Mouse (Mus musculus) midbrain, embryonic 16.5 days (tissue): ENCODE results near the gene Prkra. TPM values are rescaled to one million over a fixed set of nuclear protein-coding genes. Genes with fewer than 3 reads are reported as not detected.

Experiments used
- ATAC-seq: fragments of 200-750 bp; cut with Nextera tagmentation; 2 replicates; pipeline ENCODE4 v1.8.0; 2017; ENCODE audit warnings: moderate TSS enrichment
- H3K27ac ChIP-seq: fragments of 300-500 bp; sonication (generic); 2 replicates; pipeline ENCODE4 v1.5.1; 2014; ENCODE audit warnings: mild to moderate bottlenecking, low read length, mixed read lengths
- H3K27me3 ChIP-seq: fragments of 300-500 bp; sonication (generic); 2 replicates; pipeline ENCODE4 v1.6.1; 2014; ENCODE audit warnings: low read depth, low read length, mixed read lengths; ENCODE audit not compliant: control insufficient read depth, insufficient read depth
- H3K36me3 ChIP-seq: fragments of 300-500 bp; sonication (generic); 2 replicates; pipeline ENCODE4 v1.6.1; 2014; ENCODE audit warnings: mild to moderate bottlenecking, low read length, moderate library complexity, mixed read lengths; ENCODE audit not compliant: control insufficient read depth, insufficient read depth
- H3K4me1 ChIP-seq: fragments of 300-500 bp; sonication (generic); 2 replicates; pipeline ENCODE4 v1.6.1; 2014; ENCODE audit warnings: mild to moderate bottlenecking, low read length, mixed read lengths; ENCODE audit not compliant: control insufficient read depth, insufficient read depth
- H3K4me2 ChIP-seq: fragments of 300-500 bp; sonication (generic); 2 replicates; pipeline ENCODE4 v1.6.1; 2014; ENCODE audit warnings: mild to moderate bottlenecking, low read length, mixed read lengths
- H3K4me3 ChIP-seq: fragments of 300-500 bp; sonication (generic); 2 replicates; pipeline ENCODE4 v1.5.1; 2014; ENCODE audit warnings: low read depth, mild to moderate bottlenecking, low read length, moderate library complexity, mixed read lengths
- H3K9ac ChIP-seq: fragments of 300-500 bp; sonication (generic); 2 replicates; pipeline ENCODE4 v1.6.1; 2014; ENCODE audit warnings: low read depth, low read length, mixed read lengths
- H3K9me3 ChIP-seq: fragments of 300-500 bp; sonication (generic); replicated peaks from 2 replicates; pipeline ENCODE4 v1.6.1; 2014; ENCODE audit warnings: mild to moderate bottlenecking, low read length, mixed read lengths; ENCODE audit not compliant: control insufficient read depth, poor library complexity, severe bottlenecking
- WGBS: fragments of 180-500 bp; shearing (Covaris S2); extraction: QIAGEN DNeasy Blood & Tissue Kit; methylation state at CpG from one replicate; pipeline ENCODE4 v1.1.7; 2014; 5-methylcytosine and 5-hydroxymethylcytosine counted together
- polyA plus RNA-seq: library from polyadenylated mRNA; unstranded; fragments of >200 nt; fragmentation: Nextera tagmentation; extraction: Ambion mirVana; gene quantifications from 2 replicates; pipeline ENCODE4 v1.2.1, GENCODE M21; 2015

Prkra gene
- polyA plus RNA-seq, 1 experiment from 2014 or later: 119 TPM

- no peaks in the 10 kb centered on the region for H3K4me1 ChIP-seq
- WGBS: 88% methylated on average over 3 of the region's 3 CpGs
- no peaks in the 10 kb centered on the region for H3K9me3 ChIP-seq
- H3K27me3 ChIP-seq: no peaks in the 10 kb centered on the region
- no peak for ATAC-seq
- H3K9ac ChIP-seq: no peak overlapping the region
- H3K4me2 ChIP-seq: no peak overlapping the region
- no peak overlapping the region for H3K4me3 ChIP-seq
- no peaks in the 10 kb centered on the region for H3K36me3 ChIP-seq
- no peak overlapping the region for H3K27ac ChIP-seq
Measured at GRCm38 (mm10) chr2:76611996-76612395, 35.8 kb downstream of the Prkra start.

- no peaks in the 10 kb centered on the region for H3K9me3 ChIP-seq
- no peaks in the 10 kb centered on the region for H3K36me3 ChIP-seq
- no peaks in the 10 kb centered on the region for H3K27me3 ChIP-seq
- no peak overlapping the region for H3K9ac ChIP-seq
- no peak overlapping the region for H3K4me2 ChIP-seq
- WGBS: 80% methylated on average over 10 of the region's 10 CpGs
- no peaks in the 10 kb centered on the region for H3K4me1 ChIP-seq
- H3K4me3 ChIP-seq: no peak overlapping the region
- ATAC-seq: no peak
- no peak overlapping the region for H3K27ac ChIP-seq
Measured at GRCm38 (mm10) chr2:76610326-76611104, 37.3 kb downstream of the Prkra start.

GRCm38 (mm10) chr2:76606704-76607103, 41.1 kb downstream of the Prkra start:
- Histone ChIP-seq H3K36me3 (no peaks in the 10 kb centered on the region), H3K9ac (no peak overlapping the region), H3K27me3 (no peaks in the 10 kb centered on the region), H3K9me3 (no peaks in the 10 kb centered on the region), H3K4me2 (no peak overlapping the region), H3K27ac (no peak overlapping the region), H3K4me3 (no peak overlapping the region), H3K4me1 (no peaks in the 10 kb centered on the region)
- ATAC-seq: no peak
- WGBS: 93% methylated on average over 3 of the region's 3 CpGs

GRCm38 (mm10) chr2:76602256-76602655, 45.6 kb downstream of the Prkra start:
- H3K27me3 ChIP-seq: no peaks in the 10 kb centered on the region
- no peaks in the 10 kb centered on the region for H3K36me3 ChIP-seq
- ATAC-seq: no peak
- H3K4me1 ChIP-seq: no peaks in the 10 kb centered on the region
- 100% methylated on average over 1 of the region's 1 CpGs for WGBS
- H3K4me3 ChIP-seq: no peak overlapping the region
- no peak overlapping the region for H3K4me2 ChIP-seq
- H3K9ac ChIP-seq: no peak overlapping the region
- no peak overlapping the region for H3K27ac ChIP-seq
- no peaks in the 10 kb centered on the region for H3K9me3 ChIP-seq

GRCm38 (mm10) chr2:76599214-76599613, 48.6 kb downstream of the Prkra start:
- Histone ChIP-seq H3K9me3 (no peaks in the 10 kb centered on the region), H3K36me3 (0 out of 2 replicates have a peak, but pooled peaks cover 4% of the 10 kb centered on the region), H3K4me1 (no peaks in the 10 kb centered on the region), H3K27me3 (no peaks in the 10 kb centered on the region), H3K4me3 (no peak overlapping the region), H3K4me2 (no peak overlapping the region), H3K27ac (no peak overlapping the region), H3K9ac (no peak overlapping the region)
- 82% methylated on average over 5 of the region's 5 CpGs for WGBS
- ATAC-seq: no peak

- H3K9ac ChIP-seq: no peak overlapping the region
- no peaks in the 10 kb centered on the region for H3K9me3 ChIP-seq
- H3K4me1 ChIP-seq: no peaks in the 10 kb centered on the region
- H3K4me2 ChIP-seq: no peak overlapping the region
- WGBS: 87% methylated on average over 11 of the region's 11 CpGs
- ATAC-seq: no peak
- no peak overlapping the region for H3K27ac ChIP-seq
- H3K4me3 ChIP-seq: no peak overlapping the region
- 0 out of 2 replicates have a peak, but pooled peaks cover 5% of the 10 kb centered on the region for H3K36me3 ChIP-seq
- H3K27me3 ChIP-seq: no peaks in the 10 kb centered on the region
Measured at GRCm38 (mm10) chr2:76597521-76597920, 50.3 kb downstream of the Prkra start.

- H3K9me3 ChIP-seq: no peaks in the 10 kb centered on the region
- no peak overlapping the region for H3K9ac ChIP-seq
- 87% methylated on average over 3 of the region's 3 CpGs for WGBS
- no peaks in the 10 kb centered on the region for H3K27me3 ChIP-seq
- H3K4me3 ChIP-seq: no peak overlapping the region
- H3K4me2 ChIP-seq: no peak overlapping the region
- no peak overlapping the region for H3K27ac ChIP-seq
- H3K4me1 ChIP-seq: no peaks in the 10 kb centered on the region
- no peak for ATAC-seq
- H3K36me3 ChIP-seq: peaks cover 13% of the 10 kb centered on the region
Measured at GRCm38 (mm10) chr2:76592401-76592924, 55.4 kb downstream of the Prkra start.

- no peak overlapping the region for H3K27ac ChIP-seq
- WGBS: 87% methylated on average over 7 of the region's 7 CpGs
- H3K9me3 ChIP-seq: no peaks in the 10 kb centered on the region
- no peaks in the 10 kb centered on the region for H3K4me1 ChIP-seq
- H3K4me3 ChIP-seq: no peak overlapping the region
- H3K4me2 ChIP-seq: no peak overlapping the region
- H3K36me3 ChIP-seq: peaks cover 21% of the 10 kb centered on the region
- ATAC-seq: no peak
- H3K27me3 ChIP-seq: no peaks in the 10 kb centered on the region
- no peak overlapping the region for H3K9ac ChIP-seq
Measured at GRCm38 (mm10) chr2:76590221-76590620, 57.6 kb downstream of the Prkra start.

- Histone ChIP-seq H3K4me2 (no peak overlapping the region), H3K27ac (no peak overlapping the region), H3K9me3 (no peaks in the 10 kb centered on the region), H3K4me3 (no peak overlapping the region), H3K27me3 (no peaks in the 10 kb centered on the region), H3K36me3 (peaks cover 32% of the 10 kb centered on the region), H3K9ac (no peak overlapping the region), H3K4me1 (no peaks in the 10 kb centered on the region)
- WGBS: 72% methylated on average over 10 of the region's 10 CpGs
- no peak for ATAC-seq
Measured at GRCm38 (mm10) chr2:76586906-76587305, 60.9 kb downstream of the Prkra start.
